Mouse (Mus musculus) liver, postnatal 0 days (tissue): ENCODE data around the gene Scube2.

ENCODE experiments used
- CTCF ChIP-seq: sonication (generic); IDR thresholded peaks from 2 replicates; pipeline ENCODE4 v1.5.1; 2016; ENCODE audit warnings: antibody characterized with exemption, low read depth
- EP300 ChIP-seq: IDR thresholded peaks from 2 replicates; pipeline ENCODE4 v1.6.1; 2016; ENCODE audit warnings: antibody characterized with exemption, low read depth, mild to moderate bottlenecking

DNA sequence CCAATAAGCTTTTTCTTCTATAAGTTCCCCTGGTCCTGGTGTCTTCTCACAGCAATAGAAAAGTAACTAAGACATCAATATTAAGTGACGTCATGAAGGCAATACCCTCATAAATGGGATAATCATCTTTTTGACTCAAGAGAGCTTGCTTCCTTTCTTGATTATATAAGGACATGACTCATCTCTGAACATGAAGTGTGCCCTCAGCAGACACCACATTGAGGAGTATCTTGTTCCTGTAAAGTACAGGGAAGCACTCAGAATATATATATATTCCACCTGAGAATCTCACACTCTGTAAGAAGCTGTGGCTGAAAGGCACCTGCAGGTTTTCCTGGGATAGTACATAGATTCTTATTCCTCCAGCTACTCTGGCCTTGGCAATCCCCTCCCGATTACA, 17.1 kb upstream of the Scube2 start:
- TF ChIP-seq CTCF: no peak
- TF ChIP-seq EP300: no peak
